Mouse (Mus musculus): ENCODE data around the gene Plb1.

GRCm38 (mm10) chr5:32349718-32350117 is 117.2 kb downstream of the Plb1 start:
- TF ChIP-seq KAT2A (IDR thresholded peaks at IDR 0.05; ENCODE audit: insufficient replicate concordance, low read length): no peak
- no peak for TF ChIP-seq E2F4 (IDR thresholded peaks at IDR 0.05; ENCODE audit: insufficient replicate concordance, low read depth, low read length)
- TF ChIP-seq MEF2A (IDR thresholded peaks at IDR 0.05; ENCODE audit: borderline replicate concordance, low read depth, low read length): no peak
- TF ChIP-seq CHD2 (IDR thresholded peaks at IDR 0.05; ENCODE audit: low read length): no peak
- TF ChIP-seq ZC3H11A (IDR thresholded peaks at IDR 0.05; ENCODE audit: low read depth, low read length): no peak
- no peak for TF ChIP-seq POLR2A (IDR thresholded peaks at IDR 0.05; ENCODE audit: low read depth, low read length)
